Mouse (Mus musculus) left cerebral cortex, postnatal 25 days (tissue): ENCODE results near the gene Olfr351. TPM values are rescaled to one million over a fixed set of nuclear protein-coding genes. Genes with fewer than 3 reads are reported as not detected.

Experiments used
- DNase-seq, 2 experiments: peaks; one replicate each; pipeline ENCODE4 v3.0.0; 2022; ENCODE audit warnings: low spot score in 2 of 2, mixed read lengths in 1 of 2
- intact Hi-C: fragments of 180-260 bp; cut with DNase I; formaldehyde crosslinking; loops from one replicate; pipeline ENCODE4 v1.15.1; 2025
- total RNA-seq, 2 experiments: library from RNA; stranded (reverse); gene quantifications; 2 replicates each; pipeline ENCODE4 v1.2.3; 2021

Olfr351 gene
- not detected for total RNA-seq

- intact Hi-C loops: no loop called here
- no peak for DNase-seq
Observed at GRCm38 (mm10) chr2:36862560-36862959, at the start of gene Olfr351. TSS of gene Olfr351 (minus strand) at chr2:36862660.

GRCm38 (mm10) chr2:36905380-36905779, 42.9 kb upstream of the Olfr351 start, which contains the start of gene Olfr354:
TSS of gene Olfr354 (plus strand) at chr2:36905680.
- DNase-seq: no peak
- intact Hi-C loops: no loop called here

- DNase-seq: no peak
- intact Hi-C loops: no loop called here
Observed at GRCm38 (mm10) chr2:36897114-36897513, 34.7 kb upstream of the Olfr351 start.

GRCm38 (mm10) chr2:36892836-36893235, 30.4 kb upstream of the Olfr351 start, which contains the start of gene Olfr353:
TSS of gene Olfr353 (minus strand) at chr2:36892936.
- intact Hi-C loops: no loop called here

GRCm38 (mm10) chr2:36868160-36868559, 5.7 kb upstream of the Olfr351 start, which contains the start of gene Olfr352:
TSS of gene Olfr352 (plus strand) at chr2:36868460.
- intact Hi-C loops: no loop called here
- no peak for DNase-seq

More at GRCm38 (mm10) chr2:36892836-36893235, 30.4 kb upstream of the Olfr351 start, which contains the start of gene Olfr353:
- DNase-seq: no peak

- intact Hi-C loops: no loop called here
- DNase-seq: no peak
Observed at GRCm38 (mm10) chr2:36846010-36846409, 16.4 kb downstream of the Olfr351 start, which contains the start of gene Olfr350. TSS of gene Olfr350 (plus strand) at chr2:36846310.

- intact Hi-C loops: no loop called here
- no peak for DNase-seq
Observed at GRCm38 (mm10) chr2:36816932-36817331, 45.5 kb downstream of the Olfr351 start, which contains the start of gene Olfr3. TSS of gene Olfr3 (minus strand) at chr2:36817032.

Other genes with a start within 250 kb of the Olfr351 start
- gene Olfr345, start 222.6 kb downstream of the Olfr351 start, total RNA-seq: not detected
- not detected for gene Olfr346, start 176.9 kb downstream of the Olfr351 start, total RNA-seq
- not detected for gene Olfr347, start 130.8 kb downstream of the Olfr351 start, total RNA-seq
- not detected for gene Olfr348, start 78.4 kb downstream of the Olfr351 start, total RNA-seq
- gene Olfr50, start 72.1 kb downstream of the Olfr351 start, total RNA-seq: not detected
- not detected for gene Olfr3, start 45.6 kb downstream of the Olfr351 start, total RNA-seq
- gene Olfr350, start 16.4 kb downstream of the Olfr351 start, total RNA-seq: not detected
- not detected for gene Olfr352, start 5.8 kb upstream of the Olfr351 start, total RNA-seq
- not detected for gene Olfr353, start 30.3 kb upstream of the Olfr351 start, total RNA-seq
- not detected for gene Olfr354, start 43.0 kb upstream of the Olfr351 start, total RNA-seq
- gene Olfr355, start 66.2 kb upstream of the Olfr351 start, total RNA-seq: not detected
- not detected for gene Olfr356, start 74.5 kb upstream of the Olfr351 start, total RNA-seq
- gene Olfr357, start 131.2 kb upstream of the Olfr351 start, total RNA-seq: not detected
- not detected for gene Olfr358, start 146.7 kb upstream of the Olfr351 start, total RNA-seq
- not detected for gene Olfr360, start 203.1 kb upstream of the Olfr351 start, total RNA-seq
- gene Olfr361, start 226.6 kb upstream of the Olfr351 start, total RNA-seq: not detected